Mouse (Mus musculus) midbrain, embryonic 14.5 days (tissue): ENCODE measurements around the gene Fam177a. TPM values are rescaled to one million over a fixed set of nuclear protein-coding genes. Genes with fewer than 3 reads are reported as not detected.
"Not testable (repeated sequence)": the region's sequence is repeated elsewhere in the genome, so short reads cannot be mapped to it uniquely, and the experiment has no call there.

ENCODE experiments used
- ATAC-seq: fragments of 200-750 bp; cut with Nextera tagmentation; 2 replicates; pipeline ENCODE4 v1.8.0; 2017; ENCODE audit warnings: moderate number of reproducible peaks, moderate library complexity; ENCODE audit not compliant: low FRiP score, low TSS enrichment
- DNase-seq: peaks from one replicate; pipeline ENCODE4 v3.0.0-alpha.2; 2015
- H3K27ac ChIP-seq: fragments of 300-500 bp; sonication (generic); replicated peaks from 2 replicates; pipeline ENCODE4 v1.5.1; 2014; ENCODE audit warnings: mild to moderate bottlenecking, low read depth, low read length, moderate library complexity
- H3K27me3 ChIP-seq: fragments of 300-500 bp; sonication (generic); 2 replicates; pipeline ENCODE4 v1.6.1; 2014; ENCODE audit warnings: low read length, control low read depth, mixed read lengths; ENCODE audit not compliant: control insufficient read depth, insufficient read depth
- H3K36me3 ChIP-seq: fragments of 300-500 bp; sonication (generic); 2 replicates; pipeline ENCODE4 v1.6.1; 2014; ENCODE audit warnings: low read length, control low read depth; ENCODE audit not compliant: control insufficient read depth, insufficient read depth
- H3K4me1 ChIP-seq: fragments of 300-500 bp; sonication (generic); 2 replicates; pipeline ENCODE4 v1.6.1; 2014; ENCODE audit warnings: mild to moderate bottlenecking, antibody characterized with exemption, low read length, control low read depth; ENCODE audit not compliant: control insufficient read depth, insufficient read depth
- H3K4me2 ChIP-seq: fragments of 300-500 bp; sonication (generic); 2 replicates; pipeline ENCODE4 v1.6.1; 2014; ENCODE audit warnings: mild to moderate bottlenecking, low read length, moderate library complexity
- H3K4me3 ChIP-seq: fragments of 300-500 bp; sonication (generic); replicated peaks from 2 replicates; pipeline ENCODE4 v1.5.1; 2014; ENCODE audit warnings: low read depth, low read length
- H3K9ac ChIP-seq: fragments of 300-500 bp; sonication (generic); replicated peaks from 2 replicates; pipeline ENCODE4 v1.6.1; 2014; ENCODE audit warnings: mild to moderate bottlenecking, low read length, moderate library complexity
- H3K9me3 ChIP-seq: fragments of 300-500 bp; sonication (generic); 2 replicates; pipeline ENCODE4 v1.6.1; 2016; ENCODE audit warnings: low read length, control low read depth, mixed read lengths; ENCODE audit not compliant: control insufficient read depth
- WGBS: fragments of 180-500 bp; shearing (Covaris S2); extraction: QIAGEN DNeasy Blood & Tissue Kit; methylation state at CpG from one replicate; pipeline ENCODE4 v1.1.7; 2014; 5-methylcytosine and 5-hydroxymethylcytosine counted together
- polyA plus RNA-seq: library from polyadenylated mRNA; unstranded; fragments of >200 nt; fragmentation: Nextera tagmentation; extraction: Ambion mirVana; gene quantifications from 2 replicates; pipeline ENCODE4 v1.2.1, GENCODE M21; 2014

Fam177a gene
- polyA plus RNA-seq, 1 experiment from 2014 or later = 45.6 TPM

GRCm38 (mm10) chr12:55137859-55138258 is 13.6 kb downstream of the Fam177a start:
- not testable (repeated sequence) for H3K4me2 ChIP-seq, H3K27me3 ChIP-seq, H3K4me1 ChIP-seq, ATAC-seq, H3K4me3 ChIP-seq, H3K9ac ChIP-seq, H3K9me3 ChIP-seq, H3K36me3 ChIP-seq, DNase-seq, H3K27ac ChIP-seq
- no CpG with 5 or more reads among the region's 6 CpGs for WGBS

- not testable (repeated sequence) for H3K4me2 ChIP-seq, H3K27ac ChIP-seq, H3K9me3 ChIP-seq, H3K36me3 ChIP-seq, H3K9ac ChIP-seq, H3K27me3 ChIP-seq, H3K4me3 ChIP-seq, DNase-seq, H3K4me1 ChIP-seq
- no CpG with 5 or more reads among the region's 57 CpGs for WGBS
- peak; percentile 98 for ATAC-seq
Measured at GRCm38 (mm10) chr12:55154559-55155448, 30.5 kb downstream of the Fam177a start, which contains the start of gene Srp54b. TSS of gene Srp54b (plus strand) at chr12:55155104.

GRCm38 (mm10) chr12:55155449-55155783 is 31.1 kb downstream of the Fam177a start:
- not testable (repeated sequence) for H3K27me3 ChIP-seq, H3K4me1 ChIP-seq, H3K27ac ChIP-seq, H3K4me2 ChIP-seq, H3K9ac ChIP-seq, H3K4me3 ChIP-seq, DNase-seq, H3K36me3 ChIP-seq, H3K9me3 ChIP-seq
- WGBS = 0% methylated on average over 10 of the region's 24 CpGs
- peak; percentile 26; the same call in 1 of the 2 replicates for ATAC-seq

GRCm38 (mm10) chr12:55167034-55167557 is 42.8 kb downstream of the Fam177a start:
- not testable (repeated sequence) for H3K9ac ChIP-seq, ATAC-seq, H3K4me3 ChIP-seq, H3K4me1 ChIP-seq, H3K9me3 ChIP-seq, H3K27me3 ChIP-seq, H3K27ac ChIP-seq, DNase-seq, H3K4me2 ChIP-seq, H3K36me3 ChIP-seq
- no CpG with 5 or more reads among the region's 7 CpGs for WGBS

- no CpG with 5 or more reads among the region's 8 CpGs for WGBS
- H3K4me2 ChIP-seq, ATAC-seq: not testable (repeated sequence)
Measured at GRCm38 (mm10) chr12:55187686-55188085, 63.4 kb downstream of the Fam177a start.

GRCm38 (mm10) chr12:55189127-55189526 is 64.9 kb downstream of the Fam177a start:
- H3K27ac ChIP-seq, H3K9me3 ChIP-seq, ATAC-seq, H3K4me1 ChIP-seq, H3K27me3 ChIP-seq, H3K36me3 ChIP-seq, H3K4me3 ChIP-seq, H3K4me2 ChIP-seq, H3K9ac ChIP-seq, DNase-seq: not testable (repeated sequence)
- no CpG with 5 or more reads among the region's 5 CpGs for WGBS

More at GRCm38 (mm10) chr12:55187686-55188085, 63.4 kb downstream of the Fam177a start:
- not testable (repeated sequence) for H3K9ac ChIP-seq, H3K4me1 ChIP-seq, H3K4me3 ChIP-seq, H3K36me3 ChIP-seq, H3K27me3 ChIP-seq, H3K9me3 ChIP-seq, DNase-seq, H3K27ac ChIP-seq

Other genes starting within 250 kb of the Fam177a start
- gene Gm20403, start 137.9 kb upstream of the Fam177a start, polyA plus RNA-seq = not detected in 2 replicates
- 7.1 and 8.5 TPM in 2 replicates for gene Baz1a, start 110.1 kb upstream of the Fam177a start, polyA plus RNA-seq
- 31.8 and 32.3 TPM in 2 replicates for gene 2700097O09Rik, start 44.4 kb upstream of the Fam177a start, polyA plus RNA-seq
- 193 and 227 TPM in 2 replicates for gene Srp54a, start 44.2 kb upstream of the Fam177a start, polyA plus RNA-seq
- 65.2 and 72.7 TPM in 2 replicates for gene Srp54b, start 30.6 kb downstream of the Fam177a start, polyA plus RNA-seq
- not detected in 2 replicates for gene 1700047I17Rik2, start 75.1 kb downstream of the Fam177a start, polyA plus RNA-seq
- gene Srp54c, start 105.7 kb downstream of the Fam177a start, polyA plus RNA-seq = 79.0 and 86.1 TPM in 2 replicates
- gene 1110008L16Rik, start 175.1 kb downstream of the Fam177a start, polyA plus RNA-seq = 9.5 and 10.5 TPM in 2 replicates
- gene Ppp2r3c, start 178.5 kb downstream of the Fam177a start, polyA plus RNA-seq = 20.4 and 25.7 TPM in 2 replicates